Mouse (Mus musculus) kidney, embryonic 15.5 days (tissue): Measurements from ENCODE around the gene Ccpg1. TPM values are rescaled to one million over a fixed set of nuclear protein-coding genes. Genes with fewer than 3 reads are reported as not detected.
A peak's percentile ranks its signal among the peaks of the same experiment; 100 is the strongest.

Experiments
- ATAC-seq: fragments of 200-750 bp; cut with Nextera tagmentation; replicated peaks from 2 replicates; pipeline ENCODE4 v1.8.0; 2017; ENCODE audit warnings: moderate TSS enrichment; ENCODE audit not compliant: low FRiP score
- H3K27ac ChIP-seq: fragments of 300-500 bp; sonication (generic); 2 replicates; pipeline ENCODE4 v1.5.1; 2015; ENCODE audit warnings: mild to moderate bottlenecking, inconsistent platforms
- H3K27me3 ChIP-seq: fragments of 300-500 bp; sonication (generic); 2 replicates; pipeline ENCODE4 v1.6.1; 2015; ENCODE audit warnings: inconsistent platforms
- H3K36me3 ChIP-seq: fragments of 300-500 bp; sonication (generic); 2 replicates; pipeline ENCODE4 v1.6.1; 2015; ENCODE audit warnings: inconsistent platforms
- H3K4me1 ChIP-seq: fragments of 300-500 bp; sonication (generic); 2 replicates; pipeline ENCODE4 v1.6.1; 2015; ENCODE audit warnings: inconsistent platforms
- H3K4me2 ChIP-seq: fragments of 300-500 bp; sonication (generic); 2 replicates; pipeline ENCODE4 v1.6.1; 2015; ENCODE audit warnings: moderate library complexity, mild to moderate bottlenecking, inconsistent platforms
- H3K4me3 ChIP-seq: fragments of 300-500 bp; sonication (generic); replicated peaks from 2 replicates; pipeline ENCODE4 v1.5.1; 2015; ENCODE audit warnings: mild to moderate bottlenecking, inconsistent platforms
- H3K9ac ChIP-seq: fragments of 300-500 bp; sonication (generic); 2 replicates; pipeline ENCODE4 v1.6.1; 2015; ENCODE audit warnings: mild to moderate bottlenecking, inconsistent platforms
- H3K9me3 ChIP-seq: fragments of 300-500 bp; sonication (generic); replicated peaks from 2 replicates; pipeline ENCODE4 v1.6.1; 2016; ENCODE audit warnings: inconsistent platforms
- WGBS: fragments of 180-500 bp; shearing (Covaris S2); methylation state at CpG from one replicate; pipeline ENCODE4 v1.1.7; 2015; ENCODE audit warnings: mixed read lengths; 5-methylcytosine and 5-hydroxymethylcytosine counted together
- polyA plus RNA-seq: library from polyadenylated mRNA; unstranded; fragments of >200 nt; fragmentation: Nextera tagmentation; extraction: Ambion mirVana; gene quantifications from 2 replicates; pipeline ENCODE4 v1.2.1, GENCODE M21; 2015

Ccpg1 gene
- polyA plus RNA-seq, 1 experiment from 2014 or later = 34.7 TPM

GRCm38 (mm10) chr9:72968349-72969061, 16.7 kb upstream of the Ccpg1 start:
- H3K9ac ChIP-seq = no peak overlapping the region
- H3K9me3 ChIP-seq = no peaks in the 10 kb centered on the region
- WGBS = 34% methylated on average over 11 of the region's 11 CpGs

GRCm38 (mm10) chr9:72969874-72970273, 15.4 kb upstream of the Ccpg1 start:
- H3K4me2 ChIP-seq = no peak overlapping the region
- no peak overlapping the region for H3K4me3 ChIP-seq
- no peaks in the 10 kb centered on the region for H3K27me3 ChIP-seq
- no peak for ATAC-seq
- H3K27ac ChIP-seq = no peak overlapping the region
- H3K36me3 ChIP-seq = no peaks in the 10 kb centered on the region
- no peak overlapping the region for H3K9ac ChIP-seq
- no peaks in the 10 kb centered on the region for H3K9me3 ChIP-seq
- WGBS = 73% methylated on average over 7 of the region's 7 CpGs
- H3K4me1 ChIP-seq = no peaks in the 10 kb centered on the region

More at GRCm38 (mm10) chr9:72968349-72969061, 16.7 kb upstream of the Ccpg1 start:
- no peak overlapping the region for H3K27ac ChIP-seq
- no peaks in the 10 kb centered on the region for H3K36me3 ChIP-seq
- no peak overlapping the region for H3K4me3 ChIP-seq
- H3K27me3 ChIP-seq = no peaks in the 10 kb centered on the region
- no peaks in the 10 kb centered on the region for H3K4me1 ChIP-seq
- peak; percentile 60 for ATAC-seq
- H3K4me2 ChIP-seq = 0 out of 2 replicates have a peak overlapping the region, but pooled peaks have one; percentile 19

- no peaks in the 10 kb centered on the region for H3K4me1 ChIP-seq
- no peak overlapping the region for H3K27ac ChIP-seq
- H3K36me3 ChIP-seq = no peaks in the 10 kb centered on the region
- ATAC-seq = no peak
- no peaks in the 10 kb centered on the region for H3K9me3 ChIP-seq
- no peak overlapping the region for H3K4me2 ChIP-seq
- no peaks in the 10 kb centered on the region for H3K27me3 ChIP-seq
- no peak overlapping the region for H3K4me3 ChIP-seq
- no peak overlapping the region for H3K9ac ChIP-seq
- 86% methylated on average over 5 of the region's 5 CpGs for WGBS
Observed at GRCm38 (mm10) chr9:72972435-72972834, 12.8 kb upstream of the Ccpg1 start.

GRCm38 (mm10) chr9:72972984-72973383, 12.2 kb upstream of the Ccpg1 start:
- Histone ChIP-seq H3K36me3 (no peaks in the 10 kb centered on the region), H3K4me2 (no peak overlapping the region), H3K27me3 (no peaks in the 10 kb centered on the region), H3K4me3 (no peak overlapping the region), H3K27ac (no peak overlapping the region), H3K4me1 (no peaks in the 10 kb centered on the region), H3K9ac (no peak overlapping the region), H3K9me3 (no peaks in the 10 kb centered on the region)
- ATAC-seq = no peak

- Histone ChIP-seq H3K4me1 (no peaks in the 10 kb centered on the region), H3K9ac (no peak overlapping the region), H3K4me3 (no peak overlapping the region), H3K27me3 (no peaks in the 10 kb centered on the region), H3K36me3 (no peaks in the 10 kb centered on the region), H3K9me3 (no peaks in the 10 kb centered on the region), H3K27ac (no peak overlapping the region), H3K4me2 (no peak overlapping the region)
- 95% methylated on average over 5 of the region's 5 CpGs for WGBS
- ATAC-seq = no peak
Observed at GRCm38 (mm10) chr9:72974734-72975133, 10.5 kb upstream of the Ccpg1 start.

- Histone ChIP-seq H3K27ac (no peak overlapping the region), H3K36me3 (no peaks in the 10 kb centered on the region)
Observed at GRCm38 (mm10) chr9:72975242-72975641, 10.0 kb upstream of the Ccpg1 start.

GRCm38 (mm10) chr9:72983066-72983465, 2.2 kb upstream of the Ccpg1 start:
- H3K4me3 ChIP-seq = no peak overlapping the region
- no peaks in the 10 kb centered on the region for H3K27me3 ChIP-seq
- peaks cover 16% of the 10 kb centered on the region for H3K4me1 ChIP-seq
- no peaks in the 10 kb centered on the region for H3K36me3 ChIP-seq
- no peak overlapping the region for H3K27ac ChIP-seq
- no peak for ATAC-seq
- H3K9ac ChIP-seq = no peak overlapping the region
- WGBS = 55% methylated on average over 2 of the region's 2 CpGs
- H3K9me3 ChIP-seq = no peaks in the 10 kb centered on the region
- H3K4me2 ChIP-seq = no peak overlapping the region

More at GRCm38 (mm10) chr9:72975242-72975641, 10.0 kb upstream of the Ccpg1 start:
- H3K4me3 ChIP-seq = no peak overlapping the region
- no peak overlapping the region for H3K4me2 ChIP-seq
- no peaks in the 10 kb centered on the region for H3K27me3 ChIP-seq
- no peak overlapping the region for H3K9ac ChIP-seq
- no peaks in the 10 kb centered on the region for H3K4me1 ChIP-seq
- ATAC-seq = no peak
- no peaks in the 10 kb centered on the region for H3K9me3 ChIP-seq
- WGBS = 88% methylated on average over 1 of the region's 1 CpGs

- peaks cover 16% of the 10 kb centered on the region for H3K4me1 ChIP-seq
- H3K27me3 ChIP-seq = no peaks in the 10 kb centered on the region
- no peaks in the 10 kb centered on the region for H3K9me3 ChIP-seq
- no peak overlapping the region for H3K4me2 ChIP-seq
- no peak overlapping the region for H3K27ac ChIP-seq
- no peaks in the 10 kb centered on the region for H3K36me3 ChIP-seq
- H3K4me3 ChIP-seq = no peak overlapping the region
- ATAC-seq = no peak
- H3K9ac ChIP-seq = no peak overlapping the region
- 74% methylated on average over 3 of the region's 3 CpGs for WGBS
Observed at GRCm38 (mm10) chr9:72987703-72988102, 2.5 kb downstream of the Ccpg1 start.

GRCm38 (mm10) chr9:72988706-72989105, 3.5 kb downstream of the Ccpg1 start:
- Histone ChIP-seq H3K9ac (no peak overlapping the region), H3K27me3 (no peaks in the 10 kb centered on the region), H3K4me1 (peaks cover 16% of the 10 kb centered on the region), H3K27ac (no peak overlapping the region), H3K36me3 (no peaks in the 10 kb centered on the region), H3K4me2 (no peak overlapping the region), H3K4me3 (no peak overlapping the region), H3K9me3 (no peaks in the 10 kb centered on the region)
- WGBS = 76% methylated on average over 5 of the region's 5 CpGs
- no peak for ATAC-seq

GRCm38 (mm10) chr9:72991420-72991819, 6.2 kb downstream of the Ccpg1 start:
- no peak for ATAC-seq
- Histone ChIP-seq H3K9me3 (no peaks in the 10 kb centered on the region), H3K4me2 (no peak overlapping the region), H3K9ac (no peak overlapping the region), H3K36me3 (no peaks in the 10 kb centered on the region), H3K4me1 (peaks cover 2% of the 10 kb centered on the region; the same call in 1 of the 2 replicates), H3K27ac (no peak overlapping the region), H3K27me3 (no peaks in the 10 kb centered on the region), H3K4me3 (no peak overlapping the region)
- 96% methylated on average over 2 of the region's 2 CpGs for WGBS

GRCm38 (mm10) chr9:72992576-72992975, 7.3 kb downstream of the Ccpg1 start:
- Histone ChIP-seq H3K36me3 (no peaks in the 10 kb centered on the region), H3K27me3 (no peaks in the 10 kb centered on the region), H3K9ac (no peak overlapping the region), H3K4me1 (no peaks in the 10 kb centered on the region), H3K9me3 (no peaks in the 10 kb centered on the region), H3K4me2 (no peak overlapping the region), H3K4me3 (no peak overlapping the region), H3K27ac (no peak overlapping the region)
- no peak for ATAC-seq
- WGBS = 92% methylated on average over 5 of the region's 5 CpGs

- Histone ChIP-seq H3K9me3 (no peaks in the 10 kb centered on the region), H3K36me3 (no peaks in the 10 kb centered on the region), H3K4me1 (no peaks in the 10 kb centered on the region), H3K4me2 (no peak overlapping the region), H3K4me3 (no peak overlapping the region), H3K27me3 (no peaks in the 10 kb centered on the region), H3K9ac (no peak overlapping the region), H3K27ac (no peak overlapping the region)
- no peak for ATAC-seq
Observed at GRCm38 (mm10) chr9:72996167-72996566, 10.9 kb downstream of the Ccpg1 start.

- Histone ChIP-seq H3K36me3 (peaks cover 2% of the 10 kb centered on the region; the same call in 1 of the 2 replicates), H3K9me3 (no peaks in the 10 kb centered on the region), H3K4me3 (no peak overlapping the region), H3K9ac (no peak overlapping the region), H3K4me2 (no peak overlapping the region), H3K4me1 (no peaks in the 10 kb centered on the region), H3K27ac (no peak overlapping the region), H3K27me3 (no peaks in the 10 kb centered on the region)
- ATAC-seq = no peak
- WGBS = 67% methylated on average over 7 of the region's 7 CpGs
Observed at GRCm38 (mm10) chr9:72996806-72997205, 11.6 kb downstream of the Ccpg1 start.
